Comparison of ENCODE assay signal across 31 mouse cellular contexts in the genomic region with DNA sequence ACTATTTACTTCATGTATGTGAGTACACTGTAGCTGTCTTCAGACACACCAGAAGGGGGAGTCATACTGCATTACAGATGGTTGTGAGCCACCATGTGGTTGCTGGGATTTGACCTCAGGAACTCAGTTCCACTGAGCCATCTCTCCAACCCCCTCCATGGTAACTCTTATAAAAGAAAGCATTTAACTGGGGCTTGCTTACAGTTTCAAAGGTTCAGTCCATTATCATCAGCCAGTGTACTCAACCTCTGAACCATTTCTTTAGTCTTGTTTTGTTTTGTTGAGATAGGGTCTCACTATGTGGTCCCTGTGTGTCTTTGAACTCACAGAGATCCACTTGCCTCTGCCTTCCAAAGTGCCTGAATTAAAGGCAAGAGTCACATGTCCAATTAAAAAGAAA. TPM values are rescaled to one million over a fixed set of nuclear protein-coding genes. Genes with fewer than 3 reads are reported as not detected.
DNase-seq lines count a peak whose midpoint lies in the region; ATAC-seq and TF ChIP-seq lines count a peak whose summit lies in the region.
"Had no signal": no experiment of that assay in that cellular context is flagged by ENCODE, and none has a peak within 500 bp of the region (broad histone marks: within the 10 kb centered on the region; RNA-seq: fewer than 3 reads in every experiment).

No protein-coding gene starts in this region.

- peaks cover 6% of the 10 kb centered on the region; the same call in 1 of the 2 replicates for H3K4me1 ChIP-seq in hindbrain, postnatal 0 days (ENCODE audit: insufficient read depth, low read length)
- H3K4me1 ChIP-seq in hindbrain, embryonic 12.5 days = peaks cover 33% of the 10 kb centered on the region
- peaks cover 38% of the 10 kb centered on the region for H3K4me1 ChIP-seq in neural tube, embryonic 15.5 days
- peaks cover 35% of the 10 kb centered on the region for H3K4me1 ChIP-seq in forebrain, embryonic 16.5 days (replicated peaks; ENCODE audit: control insufficient read depth, insufficient read depth, low read length)

- H3K9me3 ChIP-seq in hindbrain, postnatal 0 days (ENCODE audit: low read length) = no peaks in the 10 kb centered on the region
- no peaks in the 10 kb centered on the region for H3K9me3 ChIP-seq in hindbrain, embryonic 12.5 days (replicated peaks)
- H3K9me3 ChIP-seq in neural tube, embryonic 15.5 days (replicated peaks) = no peaks in the 10 kb centered on the region
- no peaks in the 10 kb centered on the region for H3K9me3 ChIP-seq in forebrain, embryonic 16.5 days (ENCODE audit: control insufficient read depth, low read length)
- H3K9me3 ChIP-seq: forebrain, embryonic 12.5 days; hindbrain, embryonic 13.5 days; limb, embryonic 15.5 days; liver, embryonic 15.5 days; lung, embryonic 15.5 days; megakaryocyte, embryonic 14.5 days; midbrain, embryonic 12.5 days had no signal

- H3K36me3 ChIP-seq in hindbrain, postnatal 0 days (ENCODE audit: insufficient read depth, low read length) = no peaks in the 10 kb centered on the region
- 0 out of 2 replicates have a peak, but pooled peaks cover 3% of the 10 kb centered on the region for H3K36me3 ChIP-seq in hindbrain, embryonic 12.5 days
- no peaks in the 10 kb centered on the region for H3K36me3 ChIP-seq in neural tube, embryonic 15.5 days
- H3K36me3 ChIP-seq in forebrain, embryonic 16.5 days (ENCODE audit: control insufficient read depth, insufficient read depth) = peaks cover 3% of the 10 kb centered on the region; the same call in 1 of the 2 replicates
- H3K36me3 ChIP-seq: limb, embryonic 15.5 days; liver, embryonic 15.5 days; lung, embryonic 15.5 days had no signal

- H3K27ac ChIP-seq in hindbrain, postnatal 0 days = no peak overlapping the region
- H3K27ac ChIP-seq in hindbrain, embryonic 12.5 days = no peak overlapping the region
- no peak overlapping the region for H3K27ac ChIP-seq in neural tube, embryonic 15.5 days (replicated peaks)
- no peak overlapping the region for H3K27ac ChIP-seq in forebrain, embryonic 16.5 days (ENCODE audit: low read length)
- H3K27ac ChIP-seq: forebrain, embryonic 12.5 days; hindbrain, embryonic 13.5 days; limb, embryonic 15.5 days; liver, embryonic 15.5 days; lung, embryonic 15.5 days; midbrain, embryonic 12.5 days had no signal

- H3K9ac ChIP-seq in hindbrain, postnatal 0 days (replicated peaks; ENCODE audit: low read length) = no peak overlapping the region
- H3K9ac ChIP-seq in hindbrain, embryonic 12.5 days = no peak overlapping the region
- H3K9ac ChIP-seq in neural tube, embryonic 15.5 days (replicated peaks) = no peak overlapping the region
- H3K9ac ChIP-seq in forebrain, embryonic 16.5 days (replicated peaks; ENCODE audit: low read depth, low read length) = no peak overlapping the region
- H3K9ac ChIP-seq: forebrain, embryonic 12.5 days; hindbrain, embryonic 13.5 days; limb, embryonic 15.5 days; liver, embryonic 15.5 days; lung, embryonic 15.5 days; midbrain, embryonic 12.5 days had no signal

- no peaks in the 10 kb centered on the region for H3K27me3 ChIP-seq in hindbrain, postnatal 0 days (ENCODE audit: insufficient read depth, low read length)
- no peaks in the 10 kb centered on the region for H3K27me3 ChIP-seq in hindbrain, embryonic 12.5 days
- no peaks in the 10 kb centered on the region for H3K27me3 ChIP-seq in neural tube, embryonic 15.5 days (replicated peaks)
- H3K27me3 ChIP-seq in forebrain, embryonic 16.5 days (replicated peaks; ENCODE audit: control insufficient read depth, insufficient read depth, low read length) = no peaks in the 10 kb centered on the region
- H3K27me3 ChIP-seq: forebrain, embryonic 12.5 days; hindbrain, embryonic 13.5 days; limb, embryonic 15.5 days; lung, embryonic 15.5 days; midbrain, embryonic 12.5 days had no signal

- ATAC-seq in hindbrain, postnatal 0 days = no peak
- no peak for ATAC-seq in hindbrain, embryonic 12.5 days (ENCODE audit: low FRiP score)
- no peak for ATAC-seq in neural tube, embryonic 15.5 days (ENCODE audit: low FRiP score)
- no peak for ATAC-seq in forebrain, embryonic 16.5 days
- ATAC-seq: activated CD4-positive, CD25-positive, alpha-beta regulatory T cell, adult 4 months had no signal

- DNase-seq in hindbrain, postnatal 0 days (ENCODE audit: low spot score) = no peak
- no peak for DNase-seq in neural tube, embryonic 10.5 days (ENCODE audit: extremely low spot score, low spot score)
- peak; percentile 62 for DNase-seq in R1 (ENCODE audit: low read depth, low spot score)
- DNase-seq: adrenal gland, adult 8-10 months; cerebellum, adult 2 months; cerebellum, postnatal 14 days; gastrocnemius, postnatal 25 days; heart, adult 11 months; heart, postnatal 14 days; kidney, adult 18-20 months; kidney, postnatal 4 days; retina, postnatal 1 day; right cerebral cortex, postnatal 14 days had no signal

- H3K4me3 ChIP-seq in hindbrain, postnatal 0 days (ENCODE audit: low read length) = no peak overlapping the region
- no peak overlapping the region for H3K4me3 ChIP-seq in hindbrain, embryonic 12.5 days
- no peak overlapping the region for H3K4me3 ChIP-seq in neural tube, embryonic 15.5 days (replicated peaks)
- no peak overlapping the region for H3K4me3 ChIP-seq in forebrain, embryonic 16.5 days (replicated peaks; ENCODE audit: low read length)
- H3K4me3 ChIP-seq: erythroblast, embryonic 14.5 days; forebrain, embryonic 12.5 days; hindbrain, embryonic 13.5 days; limb, embryonic 15.5 days; liver, embryonic 15.5 days; lung, embryonic 15.5 days; megakaryocyte, embryonic 14.5 days; midbrain, embryonic 12.5 days had no signal

- TF ChIP-seq CTCF in hindbrain, postnatal 0 days (IDR thresholded peaks at IDR 0.05; ENCODE audit: low read depth) = peak; percentile 31

- H3K4me2 ChIP-seq in hindbrain, postnatal 0 days (ENCODE audit: low read depth, low read length) = no peak overlapping the region
- no peak overlapping the region for H3K4me2 ChIP-seq in hindbrain, embryonic 12.5 days (replicated peaks)
- H3K4me2 ChIP-seq in neural tube, embryonic 15.5 days = 0 out of 2 replicates have a peak overlapping the region, but pooled peaks have one; percentile 5
- H3K4me2 ChIP-seq in forebrain, embryonic 16.5 days (ENCODE audit: low read length) = no peak overlapping the region
- H3K4me2 ChIP-seq: forebrain, embryonic 12.5 days; heart, embryonic 11.5 days; hindbrain, embryonic 13.5 days; limb, embryonic 15.5 days; liver, embryonic 15.5 days; lung, embryonic 15.5 days; midbrain, embryonic 12.5 days had no signal

RNA-seq across cellular contexts. Expression of a gene that starts 4.6 kb away (rescaled TPM):
- 13.2 and 18.0 TPM in 2 replicates for total RNA-seq in hindbrain, postnatal 0 days (2014; rRNA removed)
- 21.3 and 24.1 TPM in 2 replicates for polyA plus RNA-seq in hindbrain, postnatal 0 days (2015; fragmentation: Nextera tagmentation; extraction: Ambion mirVana)
- polyA plus RNA-seq in hindbrain, embryonic 12.5 days (2016; fragmentation: Nextera tagmentation; extraction: Ambion mirVana) = 77.6 and 81.3 TPM in 2 replicates
- 31.9 and 32.8 TPM in 2 replicates for polyA plus RNA-seq in neural tube, embryonic 15.5 days (2015; fragmentation: Nextera tagmentation; extraction: Ambion mirVana)
- 41.9 and 47.9 TPM in 2 replicates for polyA plus RNA-seq in forebrain, embryonic 16.5 days (2015; fragmentation: Nextera tagmentation; extraction: Ambion mirVana)
- total RNA-seq: CH12.LX, MEL had no signal
- polyA plus RNA-seq: erythroblast, embryonic 14.5 days had no signal

RNA-seq across cellular contexts. Expression of a gene that starts 20.8 kb away (rescaled TPM):
- total RNA-seq in hindbrain, postnatal 0 days (2014; rRNA removed) = 12.4 and 15.8 TPM in 2 replicates
- 14.5 and 15.0 TPM in 2 replicates for polyA plus RNA-seq in hindbrain, postnatal 0 days (2015; fragmentation: Nextera tagmentation; extraction: Ambion mirVana)
- not detected in 2 replicates for polyA plus RNA-seq in hindbrain, embryonic 12.5 days (2016; fragmentation: Nextera tagmentation; extraction: Ambion mirVana)
- polyA plus RNA-seq in neural tube, embryonic 15.5 days (2015; fragmentation: Nextera tagmentation; extraction: Ambion mirVana) = 10.5 and 11.8 TPM in 2 replicates
- polyA plus RNA-seq in forebrain, embryonic 16.5 days (2015; fragmentation: Nextera tagmentation; extraction: Ambion mirVana) = 13.7 and 14.5 TPM in 2 replicates
- total RNA-seq: CH12.LX, MEL had no signal
- polyA plus RNA-seq: activated CD4-positive, CD25-positive, alpha-beta regulatory T cell, adult 4 months; C2C12; erythroblast, embryonic 14.5 days; forebrain, embryonic 12.5 days; heart, embryonic 11.5 days; liver, embryonic 15.5 days; midbrain, embryonic 12.5 days; small intestine, adult 2 months; stomach, embryonic 14.5 days had no signal

RNA-seq across cellular contexts. Expression of a gene that starts 53.6 kb away (rescaled TPM):
- total RNA-seq in hindbrain, postnatal 0 days (2014; rRNA removed) = 33.1 and 34.5 TPM in 2 replicates
- polyA plus RNA-seq in hindbrain, postnatal 0 days (2015; fragmentation: Nextera tagmentation; extraction: Ambion mirVana) = 17.2 and 17.8 TPM in 2 replicates
- 33.3 and 35.3 TPM in 2 replicates for polyA plus RNA-seq in hindbrain, embryonic 12.5 days (2016; fragmentation: Nextera tagmentation; extraction: Ambion mirVana)
- polyA plus RNA-seq in neural tube, embryonic 15.5 days (2015; fragmentation: Nextera tagmentation; extraction: Ambion mirVana) = 28.3 and 34.0 TPM in 2 replicates
- polyA plus RNA-seq in forebrain, embryonic 16.5 days (2015; fragmentation: Nextera tagmentation; extraction: Ambion mirVana) = 21.4 and 33.7 TPM in 2 replicates
- total RNA-seq: CH12.LX had no signal
- polyA plus RNA-seq: activated CD4-positive, CD25-positive, alpha-beta regulatory T cell, adult 4 months had no signal

Comparison
In these comparisons a context has a peak if more than half of its experiments do, and no peak if none do; other contexts are left out.
1. RNA of a gene that starts 20.8 kb away (polyA plus RNA-seq): 14.5 to 15.0 TPM in hindbrain, postnatal 0 days, 13.7 to 14.5 TPM in forebrain, embryonic 16.5 days and 10.5 to 11.8 TPM in neural tube, embryonic 15.5 days; not detected in hindbrain, embryonic 12.5 days; every median in the first group is over 10 times any median in the second.